Mouse (Mus musculus): ENCODE data around the gene Rpp25l.
"Not testable (repeated sequence)": the region's sequence is repeated elsewhere in the genome, so short reads cannot be mapped to it uniquely, and the experiment has no call there.

Gene Rpp25l

GRCm38 (mm10) chr4:41731052-41731765 lies 17.9 kb upstream of the Rpp25l start, which contains the start of gene Arid3c:
Arid3c (minus strand) TSS chr4:41731142.
- DNase-seq = peak; percentile 66

DNA sequence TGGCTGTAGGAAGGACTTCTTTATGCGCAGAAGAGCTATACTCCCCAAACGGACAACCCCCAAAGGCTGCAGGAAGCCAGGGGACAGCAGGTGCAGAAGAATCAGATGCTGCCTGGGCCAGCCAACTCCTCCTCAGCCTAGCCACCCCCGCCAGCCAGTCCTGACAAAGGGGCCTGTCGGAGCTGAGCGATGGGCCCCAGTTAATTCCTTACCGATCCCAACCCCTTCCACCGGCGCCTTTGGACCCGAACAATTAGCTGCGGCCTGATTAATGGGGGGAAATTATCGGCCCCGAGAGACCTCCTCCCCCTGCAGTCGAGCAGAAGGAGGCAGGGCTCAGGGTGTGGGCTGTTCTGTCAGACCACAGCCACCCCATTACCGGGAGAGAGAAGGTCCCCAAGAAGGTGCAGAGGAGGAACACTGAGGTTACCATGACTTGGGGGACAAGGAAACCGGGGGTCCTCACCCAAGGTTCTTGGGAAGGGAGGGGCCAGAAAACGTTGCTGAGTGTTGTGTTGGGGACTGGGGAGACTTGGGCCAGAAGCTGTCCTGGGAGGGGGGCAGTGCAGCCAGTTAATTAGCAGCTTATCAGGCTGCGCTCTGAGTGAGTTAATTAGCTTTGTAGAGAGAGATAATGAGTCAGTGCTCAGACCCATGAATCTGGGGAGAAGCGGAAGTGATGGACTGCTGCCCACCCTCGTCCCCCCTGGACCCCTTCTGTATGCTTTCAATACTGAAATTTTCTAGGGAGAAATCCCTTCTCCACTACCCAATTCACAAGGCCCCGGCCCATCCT lies 13.7 kb upstream of the Rpp25l start:
- no peak for DNase-seq

GRCm38 (mm10) chr4:41722918-41723351 lies 9.6 kb upstream of the Rpp25l start, which contains the start of gene Dctn3:
Dctn3 (minus strand) TSS chr4:41723170.
- DNase-seq = peak; percentile 81

DNA sequence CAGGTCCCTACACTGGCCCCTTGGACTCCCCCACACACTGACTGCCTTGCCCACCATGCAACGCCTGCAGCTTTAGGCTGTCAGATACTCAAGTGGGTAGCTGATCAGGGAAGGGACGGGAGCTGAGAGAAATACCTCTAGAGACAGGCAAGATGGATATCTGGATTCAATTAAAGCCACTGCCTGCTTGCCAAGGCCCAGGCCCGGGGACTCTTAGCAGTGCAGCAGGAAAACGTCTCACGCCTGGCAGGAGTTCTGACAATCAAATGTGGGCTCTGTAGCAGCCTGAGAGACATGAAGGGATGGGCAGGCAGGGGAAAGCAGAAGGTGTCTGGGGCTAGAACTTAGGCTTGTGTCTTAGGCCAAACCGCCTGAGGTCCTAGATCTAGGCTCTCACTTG lies 3.5 kb upstream of the Rpp25l start:
- DNase-seq = no peak

- DNase-seq = peak; percentile 62
These were observed 2.3 kb upstream of the Rpp25l start for GRCm38 (mm10) chr4:41715596-41715995.

DNA sequence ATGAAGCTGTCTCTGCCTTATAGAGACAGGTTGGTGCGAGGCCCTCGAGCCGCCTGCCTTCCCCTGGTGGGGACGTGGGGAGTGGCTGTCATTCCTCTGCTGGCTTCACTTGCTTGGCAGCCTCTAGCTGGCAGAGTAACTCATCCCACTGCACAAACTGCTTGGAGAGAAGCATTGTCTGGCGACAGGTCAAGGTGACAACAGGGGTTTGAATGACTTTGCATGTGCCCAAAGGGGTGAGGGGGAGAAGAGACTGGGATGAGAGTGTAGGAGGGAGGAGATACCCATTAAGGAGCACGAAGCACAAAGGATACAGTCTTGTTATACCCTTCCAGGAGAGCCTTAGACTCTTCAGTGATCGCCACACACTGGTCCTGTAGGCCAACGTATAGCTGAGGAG lies 1.7 kb upstream of the Rpp25l start:
- no peak for DNase-seq

GRCm38 (mm10) chr4:41714276-41714675 lies 942 bp upstream of the Rpp25l start:
- peak; percentile 68 for DNase-seq

DNA sequence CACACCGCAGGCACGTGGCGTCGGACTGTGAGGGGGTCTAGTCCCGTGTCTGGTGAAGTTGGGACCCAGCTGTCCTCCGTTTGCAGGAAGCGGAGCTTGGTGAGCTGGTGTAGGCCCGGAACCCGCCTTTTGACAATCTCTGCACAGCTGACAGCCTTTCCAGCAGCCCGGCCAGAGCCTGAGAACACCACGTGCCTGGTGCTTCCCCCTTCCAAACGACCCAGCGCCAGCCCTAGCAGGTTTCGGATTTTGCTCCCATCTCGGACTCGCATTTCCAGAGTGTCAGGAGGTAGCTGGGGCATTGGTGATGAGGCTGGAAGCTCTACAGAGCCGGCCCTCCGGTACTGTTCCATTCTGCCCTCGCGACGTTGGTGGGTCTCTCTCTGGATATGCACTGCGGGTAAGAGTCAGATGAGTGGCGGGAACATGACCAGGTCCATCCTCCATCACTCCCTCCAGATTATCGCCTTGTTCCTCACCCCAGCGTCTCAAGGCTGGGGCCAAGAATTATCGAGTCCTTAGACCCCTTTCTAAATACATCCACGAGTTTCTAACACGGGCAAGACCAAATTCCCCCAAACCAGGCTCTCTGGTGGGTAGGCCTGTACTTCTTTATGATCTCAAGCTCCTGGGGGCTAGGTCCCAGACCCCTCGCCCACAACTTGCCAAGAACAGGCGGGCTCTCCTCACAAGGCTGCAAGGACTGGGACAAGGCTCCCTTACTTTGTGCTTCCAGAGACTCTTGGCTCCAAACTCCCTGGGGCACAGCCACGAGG lies 725 bp downstream of the Rpp25l start:
- DNase-seq = no peak

GRCm38 (mm10) chr4:41711705-41712375 lies 1.5 kb downstream of the Rpp25l start:
- no peak for DNase-seq

DNA sequence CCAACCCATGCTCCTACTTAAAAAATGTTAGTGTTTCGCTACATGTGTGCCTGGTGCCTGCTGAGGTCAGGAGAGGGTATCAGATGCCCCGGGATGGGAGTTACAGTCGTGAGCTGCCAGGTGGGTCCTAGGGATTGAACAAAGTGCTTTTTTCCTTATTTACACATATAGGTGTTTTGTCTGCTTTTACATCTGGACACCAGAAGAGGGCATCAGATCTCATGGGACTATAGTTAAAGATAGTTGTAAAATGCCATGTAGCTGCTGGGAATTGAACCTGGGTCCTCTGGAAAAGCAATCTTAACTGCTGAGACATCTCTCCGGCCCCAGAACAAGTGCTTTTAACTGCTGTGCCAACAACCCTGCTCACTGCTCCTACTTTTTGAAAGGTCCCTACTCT lies 3.1 kb downstream of the Rpp25l start:
- DNase-seq = no peak

GRCm38 (mm10) chr4:41708192-41708745 lies 5.1 kb downstream of the Rpp25l start:
- no peak for DNase-seq

- DNase-seq = peak; percentile 81
These were observed 6.3 kb downstream of the Rpp25l start for GRCm38 (mm10) chr4:41707011-41707535.

- peak; percentile 43 for DNase-seq
These were observed 7.2 kb downstream of the Rpp25l start for GRCm38 (mm10) chr4:41705922-41706754.

DNA sequence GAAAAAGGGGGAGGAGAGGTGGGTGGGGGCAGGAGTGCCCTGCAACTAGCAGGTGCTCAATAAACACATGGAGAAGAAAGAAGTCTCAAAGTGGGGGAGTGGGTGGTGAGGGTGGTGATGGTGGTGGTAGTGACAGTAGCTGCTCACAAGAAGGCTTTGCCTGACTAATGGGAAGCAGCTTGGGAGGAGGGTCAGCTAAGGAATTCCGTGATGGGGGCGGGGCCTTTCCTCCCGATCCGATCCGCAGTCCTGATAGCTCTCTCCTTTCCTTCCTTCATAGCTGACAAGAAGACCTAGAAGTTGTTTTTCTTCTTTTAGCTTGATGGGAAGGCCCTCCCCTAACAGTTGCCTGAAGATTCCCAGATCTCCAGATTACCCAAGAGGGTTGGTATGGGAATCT lies 8.7 kb downstream of the Rpp25l start:
- no peak for DNase-seq

- DNase-seq = not testable (repeated sequence)
These were observed 11.1 kb downstream of the Rpp25l start for GRCm38 (mm10) chr4:41702226-41702625.

- not testable (repeated sequence) for DNase-seq
These were observed 13.1 kb downstream of the Rpp25l start for GRCm38 (mm10) chr4:41700224-41700623.

GRCm38 (mm10) chr4:41699783-41700182 lies 13.6 kb downstream of the Rpp25l start, which contains the start of gene Il11ra1:
Il11ra1 (plus strand) TSS chr4:41699989.
- DNase-seq = not testable (repeated sequence)

- DNase-seq = not testable (repeated sequence)
These were observed 14.8 kb downstream of the Rpp25l start for GRCm38 (mm10) chr4:41698421-41699016.

DNA sequence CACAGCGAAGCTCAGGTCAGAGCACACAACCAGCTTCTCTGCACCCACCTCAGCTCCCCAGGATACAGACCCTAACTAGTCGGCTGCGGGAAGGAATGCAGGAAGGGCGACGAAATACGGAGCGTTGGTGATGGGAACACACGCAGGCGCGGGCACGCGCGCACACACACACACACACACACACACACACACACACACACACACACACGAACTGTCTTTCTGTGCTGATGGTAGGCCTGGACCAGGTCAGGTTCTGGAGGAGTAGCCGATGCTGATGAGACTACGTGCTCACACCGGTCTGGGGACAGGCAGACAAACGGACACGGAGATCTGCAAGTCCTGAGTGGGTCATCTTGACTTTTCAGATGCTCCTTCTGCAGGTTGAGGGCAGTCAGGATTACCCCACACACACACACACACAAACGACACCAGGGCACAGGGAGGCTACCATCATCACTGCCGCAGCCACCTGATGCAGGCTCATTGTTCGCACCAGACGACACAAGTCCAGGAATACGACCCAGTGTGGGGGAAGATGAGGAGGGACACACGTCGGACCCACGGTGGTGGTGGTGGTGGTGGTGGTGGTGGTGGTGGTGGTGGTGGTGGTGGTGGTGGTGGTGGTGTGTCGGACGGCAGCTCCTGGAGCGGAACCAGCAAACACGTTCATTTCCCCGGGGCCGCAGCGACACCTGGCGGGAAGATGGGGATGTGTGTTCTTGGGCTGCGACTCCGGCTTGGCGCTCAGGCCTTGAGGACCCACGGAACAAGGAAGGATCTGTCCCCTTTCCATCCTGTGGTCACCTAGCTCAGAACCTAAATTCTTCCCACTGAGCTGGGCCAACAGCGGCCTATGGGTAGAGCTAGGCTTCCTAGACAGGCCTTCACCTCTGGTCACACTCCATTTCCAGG lies 16.1 kb downstream of the Rpp25l start, which contains the start of gene Cntfr:
Gene Cntfr, minus strand, starts transcription at position 160 of the 912 bp plus-strand sequence.
- DNase-seq = peak; percentile 82

Data from thymus, postnatal 4 days (tissue).